Mouse (Mus musculus) cortical plate, adult 2 months (tissue): ENCODE data around the gene Olfr320.

Experiments
- CTCF ChIP-seq: fragments of 200-500 bp; IDR thresholded peaks from 2 replicates; pipeline ENCODE4 v1.5.1; 2011; ENCODE audit warnings: mild to moderate bottlenecking, control low read depth, low read length; ENCODE audit not compliant: insufficient read depth; ENCODE audit errors: extremely low read depth
- POLR2A ChIP-seq: fragments of 200-500 bp; IDR thresholded peaks from 2 replicates; pipeline ENCODE4 v1.6.1; 2011; ENCODE audit warnings: mild to moderate bottlenecking, low read length, control low read depth; ENCODE audit not compliant: insufficient read depth; ENCODE audit errors: extremely low read depth

DNA sequence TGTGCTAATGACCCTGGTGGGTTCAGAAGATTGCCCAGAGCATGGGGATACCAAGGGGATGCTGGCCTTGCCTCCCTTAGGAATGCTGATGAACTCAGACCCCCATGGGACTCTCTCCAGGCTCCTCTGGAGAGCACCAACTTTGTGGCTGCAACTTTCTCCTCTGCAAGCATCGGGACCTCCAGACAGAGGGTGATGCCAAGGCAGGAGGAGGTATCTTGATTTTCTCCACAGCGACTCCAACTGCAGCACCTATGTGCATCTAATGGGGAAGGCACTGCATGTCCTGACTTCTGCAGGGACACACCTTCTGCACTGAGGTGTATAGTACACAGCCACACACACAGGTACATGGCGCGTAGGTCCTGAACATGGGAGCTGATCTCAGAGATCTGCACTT is 22.3 kb upstream of the Olfr320 start, which contains the start of gene Olfr322:
- TF ChIP-seq POLR2A (no peak), CTCF (no peak)
